Mouse (Mus musculus) left cerebral cortex, postnatal 36 days (tissue): Measurements from ENCODE around the gene Cdk14. TPM values are rescaled to one million over a fixed set of nuclear protein-coding genes. Genes with fewer than 3 reads are reported as not detected.

Experiments
- DNase-seq, 2 experiments: peaks; one replicate each; pipeline ENCODE4 v3.0.0; 2021 to 2022; ENCODE audit warnings: low spot score in 2 of 2, mixed read lengths in 1 of 2
- intact Hi-C: fragments of 180-260 bp; cut with DNase I; formaldehyde crosslinking; loops from one replicate; pipeline ENCODE4 v1.15.1; 2025
- total RNA-seq, 2 experiments: library from RNA; stranded (reverse); gene quantifications; 2 replicates each; pipeline ENCODE4 v1.2.3; 2021

Cdk14 gene
- total RNA-seq, 2 experiments from 2014 or later, result 196 to 198 TPM

DNA sequence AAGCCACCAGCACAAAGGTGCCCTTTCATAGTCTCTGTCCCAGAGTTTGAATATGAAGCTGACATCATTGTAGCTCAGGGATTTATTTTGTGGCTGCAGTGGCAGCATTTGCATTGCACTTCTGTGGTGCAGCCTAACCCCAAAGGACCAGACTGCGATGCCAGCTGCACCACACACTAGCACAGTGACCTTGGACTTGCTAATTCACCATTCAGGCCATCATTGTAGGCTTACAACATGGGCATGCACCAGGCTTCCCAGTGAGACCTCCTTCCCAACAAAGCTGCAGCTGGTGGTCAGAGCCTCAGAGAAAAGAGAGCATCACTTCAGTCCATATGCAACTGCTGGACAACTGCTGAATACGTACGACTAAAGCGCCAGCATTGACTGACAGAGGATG, 629.8 kb downstream of the Cdk14 start:
- intact Hi-C loops, result no loop called here
- no peak for DNase-seq

GRCm38 (mm10) chr5:4788484-4788883, 631.6 kb downstream of the Cdk14 start:
- intact Hi-C loops, result no loop called here
- no peak for DNase-seq

GRCm38 (mm10) chr5:4786816-4787215, 633.3 kb downstream of the Cdk14 start:
- intact Hi-C loops, result no loop called here
- no peak for DNase-seq

GRCm38 (mm10) chr5:4778274-4778673, 641.8 kb downstream of the Cdk14 start:
- DNase-seq, result no peak
- intact Hi-C loops, result no loop called here

DNA sequence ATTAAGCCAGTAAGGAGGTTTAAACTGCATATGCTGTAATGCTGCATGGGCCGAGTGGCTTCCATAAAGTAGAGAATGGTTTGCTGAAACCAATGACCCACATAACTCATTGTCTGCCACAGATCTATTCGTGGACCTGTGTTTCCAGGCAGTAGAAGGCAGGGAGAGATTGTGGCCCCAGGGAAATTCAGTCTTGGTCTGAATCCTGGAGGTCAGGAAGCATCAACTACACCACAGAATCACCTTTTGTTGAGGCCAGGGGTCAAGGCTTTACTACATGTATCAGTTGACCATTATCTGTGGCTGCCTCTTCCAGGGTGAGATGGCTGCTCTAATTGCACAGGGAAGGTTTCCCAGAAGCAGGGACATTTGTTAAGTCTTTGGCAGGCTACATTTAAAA, 643.6 kb downstream of the Cdk14 start:
- DNase-seq, result no peak
- intact Hi-C loops, result no loop called here

DNA sequence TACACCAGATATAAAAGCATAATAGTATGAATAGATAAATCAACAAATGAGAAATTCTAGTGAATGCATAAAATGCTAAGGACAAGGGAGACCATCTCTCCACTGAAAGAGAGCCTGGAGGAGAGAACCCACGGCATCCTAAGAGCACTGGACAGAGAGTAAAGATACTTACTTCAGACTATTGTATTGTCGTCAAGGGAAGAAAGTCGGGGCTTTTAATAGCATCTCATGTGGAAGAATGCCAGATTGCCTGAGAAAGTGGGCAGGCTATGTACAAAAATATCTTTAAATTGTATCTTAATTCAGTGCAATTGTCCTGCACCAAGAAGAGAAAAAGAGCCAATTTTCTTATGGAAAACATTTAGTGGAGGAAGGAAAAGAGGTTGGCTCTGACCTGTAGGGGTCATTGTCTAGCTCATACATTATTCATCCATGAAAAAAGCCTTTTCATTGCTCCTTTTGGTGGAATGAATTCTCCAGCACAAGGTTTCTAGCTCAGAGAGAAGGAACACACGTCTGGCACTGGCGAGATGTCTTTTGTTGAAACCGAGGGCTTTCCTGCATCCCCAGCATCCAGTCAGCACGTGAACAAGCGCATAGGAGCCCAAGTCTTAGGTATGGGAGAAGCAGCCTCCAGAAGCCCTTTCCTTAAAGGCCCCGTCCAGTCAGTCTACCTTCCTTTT, 646.9 kb downstream of the Cdk14 start:
- intact Hi-C loops, result no loop called here

DNA sequence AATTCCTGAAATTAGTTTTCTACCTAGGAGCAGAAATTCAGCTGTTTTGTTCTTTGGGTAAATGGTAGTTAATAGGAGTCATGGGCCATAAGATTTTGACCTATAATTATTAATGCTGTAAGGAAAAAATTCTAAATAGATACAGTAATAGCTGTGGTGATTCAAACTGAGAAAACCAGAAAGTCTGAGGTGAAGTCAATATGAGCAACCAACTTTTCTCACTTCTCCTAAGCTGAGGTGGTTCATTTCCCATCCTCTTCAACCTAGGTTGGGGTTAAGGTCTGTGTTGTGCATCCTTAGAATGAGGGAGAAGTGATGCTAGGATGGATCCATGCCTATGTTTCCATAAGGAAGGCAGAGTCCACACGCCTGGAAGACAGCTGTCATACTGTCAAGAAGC, 649.5 kb downstream of the Cdk14 start:
- intact Hi-C loops, result no loop called here
- no peak for DNase-seq

More for the DNA sequence above, 646.9 kb downstream of the Cdk14 start:
- DNase-seq, result no peak

GRCm38 (mm10) chr5:4767896-4768295, 652.2 kb downstream of the Cdk14 start:
- intact Hi-C loops, result no loop called here

GRCm38 (mm10) chr5:4766719-4767118, 653.4 kb downstream of the Cdk14 start:
- DNase-seq, result no peak

More at GRCm38 (mm10) chr5:4767896-4768295, 652.2 kb downstream of the Cdk14 start:
- no peak for DNase-seq

GRCm38 (mm10) chr5:4761891-4762290, 658.2 kb downstream of the Cdk14 start:
- intact Hi-C loops, result no loop called here
- no peak for DNase-seq

More at GRCm38 (mm10) chr5:4766719-4767118, 653.4 kb downstream of the Cdk14 start:
- intact Hi-C loops, result no loop called here

GRCm38 (mm10) chr5:4758331-4759080, 661.6 kb downstream of the Cdk14 start:
- intact Hi-C loops, result loop anchor here (5.0 to 10.0 kb wide), 3 partner anchors 154 to 496 kb away; no protein-coding TSS in a partner anchor

GRCm38 (mm10) chr5:4757902-4758301, 662.2 kb downstream of the Cdk14 start, which contains the start of gene Fzd1:
Gene Fzd1 (minus strand): TSS chr5:4758035.
- intact Hi-C loops, result loop anchor here (5.0 to 10.0 kb wide), 3 partner anchors 154 to 496 kb away; no protein-coding TSS in a partner anchor

More at GRCm38 (mm10) chr5:4758331-4759080, 661.6 kb downstream of the Cdk14 start:
- DNase-seq, result no peak

DNA sequence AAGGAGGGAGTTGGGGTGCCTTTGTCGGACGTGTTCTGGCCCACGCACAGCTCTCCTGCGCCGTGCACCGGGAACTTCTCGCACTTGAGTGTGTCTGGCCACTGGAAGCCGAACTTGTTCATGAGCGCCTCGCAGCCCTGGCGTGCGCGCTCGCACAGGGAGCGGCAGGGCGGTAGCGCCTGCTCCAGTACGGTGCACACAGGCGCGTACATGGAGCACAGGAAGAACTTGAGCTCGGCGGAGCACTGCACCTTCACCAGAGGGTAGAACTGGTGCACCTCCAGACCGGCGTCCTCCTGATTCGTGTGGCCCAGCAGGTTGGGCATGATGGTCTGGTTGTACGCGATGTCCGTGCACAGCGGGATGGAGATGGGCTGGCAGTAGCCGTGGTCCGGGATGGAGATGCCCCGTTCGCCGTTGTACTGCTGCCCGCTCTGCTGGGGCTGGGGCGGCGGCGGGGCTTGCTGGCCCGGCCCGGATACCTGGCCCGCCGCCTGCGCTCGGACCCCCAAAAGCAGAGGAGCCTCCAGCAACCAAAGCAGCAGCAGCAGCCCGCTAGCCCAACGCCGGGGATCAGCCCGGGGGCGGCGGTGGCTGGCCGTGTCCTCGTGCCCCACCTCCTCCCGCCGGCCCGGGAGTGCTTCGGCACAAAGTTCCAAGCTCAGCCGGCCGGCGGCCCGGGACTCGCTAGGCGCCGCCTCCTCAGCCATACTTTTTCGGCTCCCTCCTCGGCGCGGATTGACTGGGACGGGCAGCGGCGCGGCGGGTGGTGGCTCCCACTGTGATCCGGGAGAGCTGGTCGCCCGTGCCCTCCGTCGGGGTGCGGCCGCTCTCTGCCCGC, 663.0 kb downstream of the Cdk14 start:
- intact Hi-C loops, result loop anchor here (5.0 to 10.0 kb wide), 3 partner anchors 155 to 495 kb away; no protein-coding TSS in a partner anchor
- peak; percentile 60 to 66 for DNase-seq

More at GRCm38 (mm10) chr5:4757902-4758301, 662.2 kb downstream of the Cdk14 start, which contains the start of gene Fzd1:
- peak; percentile 85 to 86 for DNase-seq

DNA sequence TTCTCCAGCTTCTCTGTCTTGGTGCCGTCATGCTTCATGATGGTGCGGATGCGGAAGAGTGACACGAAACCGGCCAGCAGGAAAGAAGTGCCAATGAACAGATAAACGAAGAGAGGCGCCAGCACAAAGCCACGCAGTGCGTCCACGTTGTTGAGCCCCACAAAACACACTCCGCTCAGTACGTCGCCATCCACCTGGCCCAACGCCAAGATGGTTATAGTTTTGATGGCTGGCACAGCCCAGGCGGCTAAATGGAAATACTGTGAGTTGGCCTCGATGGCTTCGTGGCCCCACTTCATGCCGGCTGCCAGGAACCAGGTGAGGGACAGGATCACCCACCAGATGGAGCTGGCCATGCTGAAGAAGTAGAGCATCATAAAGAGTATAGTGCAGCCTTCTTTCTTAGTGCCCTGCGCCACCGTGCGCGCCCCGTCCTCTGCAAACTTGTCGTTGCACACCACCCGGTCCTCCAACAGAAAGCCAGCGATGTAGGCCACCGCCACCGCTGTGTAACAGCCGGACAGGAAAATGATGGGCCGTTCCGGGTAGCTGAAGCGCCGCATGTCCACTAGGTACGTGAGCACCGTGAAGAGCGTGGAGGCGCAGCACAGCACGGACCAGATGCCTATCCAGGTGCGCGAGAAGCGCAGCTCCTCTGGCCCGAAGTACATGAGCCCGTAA, 664.0 kb downstream of the Cdk14 start:
- DNase-seq, result peak; percentile 30 to 40
- intact Hi-C loops, result loop anchor here (5.0 to 10.0 kb wide), 3 partner anchors 156 to 494 kb away; no protein-coding TSS in a partner anchor

DNA sequence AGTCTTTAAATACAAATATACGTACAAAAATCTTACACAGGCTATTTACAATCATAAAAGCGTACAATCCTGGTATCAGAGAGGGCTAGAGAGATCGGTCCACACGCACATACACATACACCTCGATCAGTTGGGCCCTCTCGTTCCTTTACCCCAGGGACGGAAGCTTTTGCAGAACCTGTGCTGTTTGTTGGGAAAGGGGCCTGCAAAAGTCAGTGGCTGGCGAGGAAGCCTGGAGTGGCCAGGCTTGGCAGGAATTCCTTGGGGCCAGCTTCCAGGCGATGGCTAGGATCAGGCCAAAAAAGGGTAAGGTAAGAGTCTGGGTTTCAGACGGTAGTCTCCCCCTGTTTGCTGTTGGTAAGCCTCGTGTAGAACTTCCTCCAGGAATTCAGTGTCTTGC, 664.8 kb downstream of the Cdk14 start:
- intact Hi-C loops, result loop anchor here (5.0 to 10.0 kb wide), 3 partner anchors 157 to 493 kb away; no protein-coding TSS in a partner anchor
- no peak for DNase-seq

GRCm38 (mm10) chr5:4754701-4755281, 665.3 kb downstream of the Cdk14 start:
- intact Hi-C loops, result loop anchor here (5.0 to 10.0 kb wide), 3 partner anchors 158 to 492 kb away; no protein-coding TSS in a partner anchor
- no peak for DNase-seq
